Mouse (Mus musculus): Measurements from ENCODE around the gene Lmbr1l. TPM values are rescaled to one million over a fixed set of nuclear protein-coding genes. Genes with fewer than 3 reads are reported as not detected.
"Not testable (repeated sequence)": the region's sequence is repeated elsewhere in the genome, so short reads cannot be mapped to it uniquely, and the experiment has no call there.

The Lmbr1l gene
- 1 to 10 TPM; 8.1 to 9.9 TPM for total RNA-seq (2021)
- long read RNA-seq, experiment 1, partial matches to known transcripts, result 0 of 1 reads
- long read RNA-seq, experiment 1, other reads (novel, unspliced or antisense), result 1 of 1 reads
- long read RNA-seq, experiment 2, partial matches to known transcripts, result 0 of 1 reads
- long read RNA-seq, experiment 2, other reads (novel, unspliced or antisense), result 0 of 1 reads

- peak; percentile 98 for DNase-seq
These were observed at the start of gene Lmbr1l for GRCm38 (mm10) chr15:98917538-98918498. Gene Lmbr1l, minus strand, starts transcription at chr15:98918231.

- no peak for DNase-seq
These were observed 41.5 kb upstream of the Lmbr1l start for GRCm38 (mm10) chr15:98959531-98959930.

- no peak for DNase-seq
These were observed 40.9 kb upstream of the Lmbr1l start for GRCm38 (mm10) chr15:98958901-98959420.

- no peak for DNase-seq
These were observed 39.4 kb upstream of the Lmbr1l start for GRCm38 (mm10) chr15:98957475-98957874.

- DNase-seq, result no peak
These were observed 38.0 kb upstream of the Lmbr1l start for GRCm38 (mm10) chr15:98956000-98956399.

- DNase-seq, result no peak
These were observed 37.3 kb upstream of the Lmbr1l start for GRCm38 (mm10) chr15:98955324-98955723.

GRCm38 (mm10) chr15:98954425-98955253, 36.6 kb upstream of the Lmbr1l start:
- DNase-seq, result peak; percentile 27

GRCm38 (mm10) chr15:98953401-98954356, 35.6 kb upstream of the Lmbr1l start, which contains the start of the genes Gm49450 and Tuba1a:
Gene Gm49450, minus strand, starts transcription at chr15:98953551.
Gene Tuba1a, minus strand, starts transcription at chr15:98953703.
- peak; percentile 84 for DNase-seq

- peak; percentile 65 for DNase-seq
These were observed 34.8 kb upstream of the Lmbr1l start for GRCm38 (mm10) chr15:98952751-98953400.

- DNase-seq, result no peak
These were observed 34.0 kb upstream of the Lmbr1l start for GRCm38 (mm10) chr15:98952063-98952455.

- DNase-seq, result not testable (repeated sequence)
These were observed 33.4 kb upstream of the Lmbr1l start for GRCm38 (mm10) chr15:98951122-98952062.

- no peak for DNase-seq
These were observed 31.5 kb upstream of the Lmbr1l start for GRCm38 (mm10) chr15:98949607-98949892.

- DNase-seq, result no peak
These were observed 31.0 kb upstream of the Lmbr1l start for GRCm38 (mm10) chr15:98948857-98949606.

GRCm38 (mm10) chr15:98948382-98948781, 30.4 kb upstream of the Lmbr1l start:
- no peak for DNase-seq

- DNase-seq, result no peak
These were observed 29.9 kb upstream of the Lmbr1l start for GRCm38 (mm10) chr15:98947884-98948283.

GRCm38 (mm10) chr15:98943133-98943532, 25.1 kb upstream of the Lmbr1l start:
- no peak for DNase-seq

GRCm38 (mm10) chr15:98942081-98942480, 24.1 kb upstream of the Lmbr1l start:
- DNase-seq, result no peak

GRCm38 (mm10) chr15:98941539-98941938, 23.5 kb upstream of the Lmbr1l start:
- no peak for DNase-seq

- no peak for DNase-seq
These were observed 22.8 kb upstream of the Lmbr1l start for GRCm38 (mm10) chr15:98940816-98941215.

Measured in gastrocnemius, postnatal 10 days (tissue).